ENCODE assay signal across 10 mouse cellular contexts in the genomic region with DNA sequence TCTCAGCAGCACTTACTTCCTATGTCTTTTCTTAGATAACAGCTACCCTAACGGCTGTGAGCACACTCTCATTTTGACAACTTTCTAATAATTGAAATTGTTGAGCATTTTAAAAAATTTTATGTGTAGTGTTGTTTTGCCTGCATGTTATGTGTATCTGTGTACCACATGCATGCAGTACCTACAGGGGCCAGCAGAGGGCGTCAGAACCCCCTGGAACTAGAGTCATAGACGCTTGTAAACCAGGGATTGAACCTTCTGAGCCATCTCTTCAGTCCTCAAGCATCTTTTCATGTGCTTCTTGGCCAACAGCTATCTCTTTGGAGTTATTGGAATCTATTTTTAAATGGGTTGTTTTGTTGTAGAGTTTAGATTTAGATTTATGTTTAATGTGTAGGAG. TPM values are rescaled to one million over a fixed set of nuclear protein-coding genes. Genes with fewer than 3 reads are reported as not detected.
DNase-seq lines count a peak whose midpoint lies in the region; ATAC-seq and TF ChIP-seq lines count a peak whose summit lies in the region.
"Had no signal": no experiment of that assay in that cellular context is flagged by ENCODE, and none has a peak within 500 bp of the region (broad histone marks: within the 10 kb centered on the region; RNA-seq: fewer than 3 reads in every experiment).

No protein-coding gene starts in this region.

- no peak overlapping the region for H3K9ac ChIP-seq in liver, adult 2 months (ENCODE audit: low read depth, low read length)
- no peak overlapping the region for H3K9ac ChIP-seq in liver, embryonic 12.5 days
- no peak overlapping the region for H3K9ac ChIP-seq in kidney, postnatal 0 days (ENCODE audit: low read depth, low read length)
- H3K9ac ChIP-seq: hindbrain, embryonic 15.5 days had no signal

- TF ChIP-seq POLR2A in liver, adult 2 months (IDR thresholded peaks at IDR 0.05; ENCODE audit: extremely low read depth, insufficient read depth, low read length): no peak

- no peaks in the 10 kb centered on the region for H3K79me2 ChIP-seq in liver, adult 2 months (ENCODE audit: control insufficient read depth, insufficient read depth, low read length)

- no peak overlapping the region for H3K4me2 ChIP-seq in liver, embryonic 12.5 days
- no peak overlapping the region for H3K4me2 ChIP-seq in kidney, postnatal 0 days (ENCODE audit: low read length)
- H3K4me2 ChIP-seq: hindbrain, embryonic 15.5 days had no signal

- 30% methylated on average over 3 of the region's 3 CpGs for WGBS in liver, adult 2 months
- WGBS in liver, embryonic 12.5 days (ENCODE audit: insufficient replicate concordance): 19% methylated on average over 3 of the region's 3 CpGs
- 34% methylated on average over 3 of the region's 3 CpGs for WGBS in kidney, postnatal 0 days

- TF ChIP-seq CTCF in liver, adult 2 months (IDR thresholded peaks at IDR 0.05; ENCODE audit: low read depth, low read length): peak; percentile 71; the same call in 1 of the 2 replicates
- peak; percentile 84 for TF ChIP-seq CTCF in kidney, postnatal 0 days (IDR thresholded peaks at IDR 0.05; ENCODE audit: low read depth)

- DNase-seq in cerebellum, postnatal 36 days: peak; percentile 12 to 13
- DNase-seq in cerebellum, adult 11 months: no peak
- DNase-seq in liver, adult 2 months (ENCODE audit: extremely low read depth, low read depth, low spot score): peak; percentile 46
- DNase-seq in adrenal gland, postnatal 10 days: peak; percentile 63
- peak; percentile 73 for DNase-seq in kidney, postnatal 0 days (ENCODE audit: low spot score)
- DNase-seq in thymus, postnatal 4 days: peak; percentile 84

- no peaks in the 10 kb centered on the region for H3K27me3 ChIP-seq in liver, adult 2 months (ENCODE audit: control insufficient read depth, insufficient read depth, low read length)
- H3K27me3 ChIP-seq in liver, embryonic 12.5 days (replicated peaks): 0 out of 2 replicates have a peak, but pooled peaks cover 3% of the 10 kb centered on the region
- H3K27me3 ChIP-seq in kidney, postnatal 0 days (ENCODE audit: insufficient read depth, low read length): no peaks in the 10 kb centered on the region
- H3K27me3 ChIP-seq: hindbrain, embryonic 15.5 days had no signal

- no peaks in the 10 kb centered on the region for H3K9me3 ChIP-seq in liver, embryonic 12.5 days (replicated peaks)
- no peaks in the 10 kb centered on the region for H3K9me3 ChIP-seq in kidney, postnatal 0 days (replicated peaks; ENCODE audit: low read length)
- H3K9me3 ChIP-seq: hindbrain, embryonic 15.5 days had no signal

- H3K36me3 ChIP-seq in liver, adult 2 months (ENCODE audit: control insufficient read depth, insufficient read depth, low read length): no peaks in the 10 kb centered on the region
- no peaks in the 10 kb centered on the region for H3K36me3 ChIP-seq in liver, embryonic 12.5 days
- no peaks in the 10 kb centered on the region for H3K36me3 ChIP-seq in kidney, postnatal 0 days (ENCODE audit: insufficient read depth, low read length)
- H3K36me3 ChIP-seq: hindbrain, embryonic 15.5 days had no signal

- H3K4me1 ChIP-seq in liver, adult 2 months (ENCODE audit: control insufficient read depth, insufficient read depth, low read length): no peaks in the 10 kb centered on the region
- peaks cover 3% of the 10 kb centered on the region; the same call in 1 of the 2 replicates for H3K4me1 ChIP-seq in liver, embryonic 12.5 days
- no peaks in the 10 kb centered on the region for H3K4me1 ChIP-seq in kidney, postnatal 0 days (replicated peaks; ENCODE audit: insufficient read depth, low read length)
- H3K4me1 ChIP-seq: hindbrain, embryonic 15.5 days had no signal

- H3K27ac ChIP-seq in liver, adult 2 months (replicated peaks; ENCODE audit: insufficient read depth, low read depth, low read length): no peak overlapping the region
- H3K27ac ChIP-seq in liver, embryonic 12.5 days: no peak overlapping the region
- no peak overlapping the region for H3K27ac ChIP-seq in kidney, postnatal 0 days
- H3K27ac ChIP-seq: hindbrain, embryonic 15.5 days had no signal

- ATAC-seq in liver, embryonic 12.5 days: no peak
- no peak for ATAC-seq in kidney, postnatal 0 days (replicated peaks; ENCODE audit: low FRiP score, low read depth)
- ATAC-seq in megakaryocyte, adult 5-6 weeks (ENCODE audit: poor library complexity, severe bottlenecking): peak; percentile 57

- no peak overlapping the region for H3K4me3 ChIP-seq in liver, adult 2 months (ENCODE audit: insufficient read depth, low read depth, low read length)
- H3K4me3 ChIP-seq in liver, embryonic 12.5 days: no peak overlapping the region
- no peak overlapping the region for H3K4me3 ChIP-seq in kidney, postnatal 0 days (replicated peaks; ENCODE audit: low read depth, low read length)
- H3K4me3 ChIP-seq: hindbrain, embryonic 15.5 days had no signal

RNA-seq across cellular contexts. Expression of a gene that starts 15.6 kb away (rescaled TPM):
- total RNA-seq in liver, adult 2 months (2014; rRNA removed): 0.74 and 1.3 TPM in 2 replicates
- 0.10 TPM in 2 replicates for polyA plus RNA-seq in liver, adult 2 months (2012; rRNA removed)
- polyA plus RNA-seq in liver, embryonic 12.5 days (2016; fragmentation: Nextera tagmentation; extraction: Ambion mirVana): 3.3 and 4.2 TPM in 2 replicates
- total RNA-seq in adrenal gland, postnatal 10 days (2021): 10 to 100 TPM; 14.6 to 17.9 TPM
- 59.9 and 61.2 TPM in 2 replicates for polyA plus RNA-seq in kidney, postnatal 0 days (2015; fragmentation: Nextera tagmentation; extraction: Ambion mirVana)
- 2.6 and 3.3 TPM in 2 replicates for total RNA-seq in megakaryocyte, adult 5-6 weeks (2015)
- 0.88 and 1.1 TPM in 2 replicates for total RNA-seq in megakaryocyte, adult 5-6 weeks (2017)

RNA-seq across cellular contexts. Expression of a gene that starts 34.2 kb away (rescaled TPM):
- total RNA-seq in liver, adult 2 months (2014; rRNA removed): 65.5 and 71.1 TPM in 2 replicates
- polyA plus RNA-seq in liver, adult 2 months (2012; rRNA removed): 91.6 and 115 TPM in 2 replicates
- 0.14 and 0.28 TPM in 2 replicates for polyA plus RNA-seq in liver, embryonic 12.5 days (2016; fragmentation: Nextera tagmentation; extraction: Ambion mirVana)
- 10 to 100 TPM in 1 of 2 experiments, 1 to 10 TPM in 1; 8.9 to 23.3 TPM for total RNA-seq in adrenal gland, postnatal 10 days (2021)
- polyA plus RNA-seq in kidney, postnatal 0 days (2015; fragmentation: Nextera tagmentation; extraction: Ambion mirVana): 0.36 and 0.38 TPM in 2 replicates
- total RNA-seq in megakaryocyte, adult 5-6 weeks (2015): not detected in 2 replicates
- total RNA-seq in megakaryocyte, adult 5-6 weeks (2017): not detected in 2 replicates
- polyA plus RNA-seq: neural tube, embryonic 11.5 days had no signal

RNA-seq across cellular contexts. Expression of a gene that starts 40.9 kb away (rescaled TPM):
- total RNA-seq in liver, adult 2 months (2014; rRNA removed): 109 and 133 TPM in 2 replicates
- polyA plus RNA-seq in liver, adult 2 months (2012; rRNA removed): 100 and 118 TPM in 2 replicates
- 0.14 and 0.26 TPM in 2 replicates for polyA plus RNA-seq in liver, embryonic 12.5 days (2016; fragmentation: Nextera tagmentation; extraction: Ambion mirVana)
- 10 to 100 TPM in 1 of 2 experiments, 1 to 10 TPM in 1; 9.3 to 16.9 TPM for total RNA-seq in adrenal gland, postnatal 10 days (2021)
- polyA plus RNA-seq in kidney, postnatal 0 days (2015; fragmentation: Nextera tagmentation; extraction: Ambion mirVana): 4.1 and 4.8 TPM in 2 replicates
- total RNA-seq in megakaryocyte, adult 5-6 weeks (2015): not detected in 2 replicates
- total RNA-seq in megakaryocyte, adult 5-6 weeks (2017): 0.16 TPM in 1 of 2 replicates, not detected in the other

Comparison
In these comparisons a context has a peak if more than half of its experiments do, and no peak if none do; other contexts are left out.
1. RNA of a gene that starts 34.2 kb away (total RNA-seq): 65.5 to 71.1 TPM in liver, adult 2 months and 8.9 to 23.3 TPM in adrenal gland, postnatal 10 days; not detected in megakaryocyte, adult 5-6 weeks; every median in the first group is over 4 times any median in the second.
2. RNA of a gene that starts 40.9 kb away (total RNA-seq): 109 to 133 TPM in liver, adult 2 months and 9.3 to 16.9 TPM in adrenal gland, postnatal 10 days; 0.16 TPM in megakaryocyte, adult 5-6 weeks; every median in the first group is over 4 times any median in the second.